Mouse (Mus musculus) liver, adult 2 months (tissue): ENCODE measurements around the gene Ofcc1. TPM values are rescaled to one million over a fixed set of nuclear protein-coding genes. Genes with fewer than 3 reads are reported as not detected.

Experiments
- DNase-seq: peaks from one replicate; pipeline ENCODE4 v3.0.0-alpha.2; 2011; ENCODE audit warnings: low read depth, low spot score; ENCODE audit errors: extremely low read depth
- H3K27ac ChIP-seq: fragments of 200-500 bp; replicated peaks from 2 replicates; pipeline ENCODE4 v1.5.1; 2012; ENCODE audit warnings: low read depth, mild to moderate bottlenecking, control low read depth, inconsistent platforms, low read length; ENCODE audit not compliant: insufficient read depth
- H3K27me3 ChIP-seq: fragments of 200-500 bp; 2 replicates; pipeline ENCODE4 v1.6.1; 2012; ENCODE audit warnings: mild to moderate bottlenecking, moderate library complexity, low read length, inconsistent platforms; ENCODE audit not compliant: control insufficient read depth, insufficient read depth
- H3K36me3 ChIP-seq: fragments of 200-500 bp; 2 replicates; pipeline ENCODE4 v1.6.1; 2012; ENCODE audit warnings: low read length, inconsistent platforms; ENCODE audit not compliant: control insufficient read depth, insufficient read depth
- H3K4me1 ChIP-seq: fragments of 200-500 bp; 2 replicates; pipeline ENCODE4 v1.6.1; 2011; ENCODE audit warnings: low read length; ENCODE audit not compliant: control insufficient read depth, insufficient read depth
- H3K4me3 ChIP-seq: fragments of 200-500 bp; 2 replicates; pipeline ENCODE4 v1.5.1; 2011; ENCODE audit warnings: low read depth, mild to moderate bottlenecking, control low read depth, low read length, moderate library complexity; ENCODE audit not compliant: insufficient read depth
- H3K79me2 ChIP-seq: fragments of 200-500 bp; 2 replicates; pipeline ENCODE4 v1.6.1; 2012; ENCODE audit warnings: inconsistent platforms, mild to moderate bottlenecking, low read length, moderate library complexity; ENCODE audit not compliant: control insufficient read depth, insufficient read depth
- H3K9ac ChIP-seq: fragments of 200-500 bp; 2 replicates; pipeline ENCODE4 v1.6.1; 2012; ENCODE audit warnings: low read depth, mild to moderate bottlenecking, control low read depth, inconsistent platforms, low read length
- CTCF ChIP-seq: fragments of 200-500 bp; IDR thresholded peaks from 2 replicates; pipeline ENCODE4 v1.5.1; 2011; ENCODE audit warnings: low read depth, low read length, control low read depth
- POLR2A ChIP-seq: fragments of 200-500 bp; IDR thresholded peaks from 2 replicates; pipeline ENCODE4 v1.6.1; 2011; ENCODE audit warnings: low read length, control low read depth; ENCODE audit not compliant: insufficient read depth; ENCODE audit errors: extremely low read depth
- WGBS: fragments of 180-500 bp; shearing (Covaris S2); methylation state at CpG from one replicate; pipeline ENCODE4 v1.1.7; 2018; 5-methylcytosine and 5-hydroxymethylcytosine counted together
- polyA plus RNA-seq: library from polyadenylated mRNA; depleted of rRNA; stranded (reverse); fragments of >200 nt; gene quantifications from 2 replicates; pipeline ENCODE4 v1.2.3, GENCODE M21; 2012
- total RNA-seq: library from RNA; depleted of rRNA; stranded (reverse); fragments of >200 nt; gene quantifications from 2 replicates; pipeline ENCODE4 v1.2.3, GENCODE M21; 2014

Gene Ofcc1
- total and polyA plus RNA-seq, 2 experiments: not detected

- TF ChIP-seq POLR2A (no peak), CTCF (no peak)
- WGBS: 89% methylated on average over 18 of the region's 18 CpGs
- no peak overlapping the region for H3K9ac ChIP-seq
- H3K27me3 ChIP-seq: no peaks in the 10 kb centered on the region
- H3K4me1 ChIP-seq: no peaks in the 10 kb centered on the region
- no peak overlapping the region for H3K27ac ChIP-seq
- DNase-seq: no peak
- H3K36me3 ChIP-seq: no peaks in the 10 kb centered on the region
- no peak overlapping the region for H3K4me3 ChIP-seq
- no peaks in the 10 kb centered on the region for H3K79me2 ChIP-seq
Observed at GRCm38 (mm10) chr13:39979294-39980061, 381.8 kb downstream of the Ofcc1 start.

- no peak for DNase-seq
- no peak for TF ChIP-seq CTCF
- TF ChIP-seq POLR2A: no peak
- Histone ChIP-seq H3K27ac (no peak overlapping the region), H3K27me3 (no peaks in the 10 kb centered on the region), H3K9ac (no peak overlapping the region), H3K4me3 (no peak overlapping the region), H3K79me2 (no peaks in the 10 kb centered on the region), H3K4me1 (no peaks in the 10 kb centered on the region), H3K36me3 (no peaks in the 10 kb centered on the region)
- 88% methylated on average over 8 of the region's 8 CpGs for WGBS
Observed at GRCm38 (mm10) chr13:39968349-39969016, 392.8 kb downstream of the Ofcc1 start.

- H3K79me2 ChIP-seq: no peaks in the 10 kb centered on the region
- TF ChIP-seq CTCF (no peak), POLR2A (no peak)
- no peaks in the 10 kb centered on the region for H3K36me3 ChIP-seq
- no peaks in the 10 kb centered on the region for H3K27me3 ChIP-seq
- H3K4me1 ChIP-seq: no peaks in the 10 kb centered on the region
- DNase-seq: peak; percentile 5
- H3K4me3 ChIP-seq: no peak overlapping the region
- 70% methylated on average over 3 of the region's 3 CpGs for WGBS
- no peak overlapping the region for H3K27ac ChIP-seq
- no peak overlapping the region for H3K9ac ChIP-seq
Observed at GRCm38 (mm10) chr13:39957226-39957625, 404.0 kb downstream of the Ofcc1 start.

- H3K27ac ChIP-seq: no peak overlapping the region
- no peak overlapping the region for H3K4me3 ChIP-seq
- H3K27me3 ChIP-seq: no peaks in the 10 kb centered on the region
- no peak overlapping the region for H3K9ac ChIP-seq
- no peak for DNase-seq
- H3K36me3 ChIP-seq: no peaks in the 10 kb centered on the region
- H3K79me2 ChIP-seq: no peaks in the 10 kb centered on the region
- no peaks in the 10 kb centered on the region for H3K4me1 ChIP-seq
- no peak for TF ChIP-seq CTCF
- TF ChIP-seq POLR2A: no peak
- WGBS: 66% methylated on average over 5 of the region's 5 CpGs
Observed at GRCm38 (mm10) chr13:39956017-39956416, 405.2 kb downstream of the Ofcc1 start.
